In the genomic region with DNA sequence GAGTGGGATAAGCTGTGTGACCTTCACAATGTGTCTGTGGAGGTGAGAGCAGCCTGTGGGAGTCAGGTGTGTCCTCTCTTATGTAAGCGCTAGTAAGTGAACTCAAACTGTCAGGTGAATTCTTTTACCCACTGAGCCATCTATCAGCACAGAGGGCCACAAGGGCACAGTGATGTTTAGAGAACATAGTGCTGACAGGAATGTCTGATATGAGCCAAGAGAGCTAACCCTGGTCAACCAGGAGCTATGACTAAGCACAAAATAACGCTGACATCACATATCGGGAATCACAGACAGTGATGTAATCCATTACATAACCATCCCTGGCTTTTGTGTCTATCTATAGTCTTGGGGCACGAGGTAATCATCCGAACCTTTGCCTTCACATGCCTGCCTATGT, we compare ENCODE assay signal across 23 mouse cellular contexts.
DNase-seq lines count a peak whose midpoint lies in the region; ATAC-seq and TF ChIP-seq lines count a peak whose summit lies in the region.
"Had no signal": no experiment of that assay in that cellular context is flagged by ENCODE, and none has a peak within 500 bp of the region (broad histone marks: within the 10 kb centered on the region; RNA-seq: fewer than 3 reads in every experiment).

No protein-coding gene starts in this region.

- H3K9ac ChIP-seq in liver, postnatal 0 days (replicated peaks) = no peak overlapping the region
- H3K9ac ChIP-seq in liver, embryonic 11.5 days (ENCODE audit: low read depth, low read length) = no peak overlapping the region
- H3K9ac ChIP-seq in heart, embryonic 12.5 days = no peak overlapping the region
- H3K9ac ChIP-seq: embryonic facial prominence, embryonic 12.5 days; forebrain, postnatal 0 days; hindbrain, embryonic 15.5 days; intestine, embryonic 15.5 days; limb, embryonic 15.5 days; midbrain, embryonic 12.5 days had no signal

- intact Hi-C loops in heart, postnatal 10 days (cut with DNase I) = loop anchor here (5.0 kb wide), 2 partner anchors 135 to 670 kb away; a partner anchor contains a TSS
- intact Hi-C loops in left cerebral cortex, postnatal 14 days (cut with DNase I) = no loop called here

- H3K4me1 ChIP-seq in liver, postnatal 0 days (ENCODE audit: insufficient read depth) = no peaks in the 10 kb centered on the region
- H3K4me1 ChIP-seq in liver, embryonic 11.5 days (replicated peaks; ENCODE audit: control insufficient read depth, insufficient read depth, low read length) = no peaks in the 10 kb centered on the region
- H3K4me1 ChIP-seq in heart, embryonic 12.5 days (replicated peaks) = peaks cover 25% of the 10 kb centered on the region
- H3K4me1 ChIP-seq: embryonic facial prominence, embryonic 12.5 days; hindbrain, embryonic 15.5 days; intestine, embryonic 15.5 days; limb, embryonic 15.5 days; midbrain, embryonic 12.5 days had no signal

- in situ Hi-C loops in Patski (cut with MboI; ENCODE audit: low pct_unique_long_range_greater_than_20kb) = no loop called here

- TF ChIP-seq CTCF in liver, postnatal 0 days (IDR thresholded peaks at IDR 0.05; ENCODE audit: low read depth) = no peak
- TF ChIP-seq CTCF in Patski (IDR thresholded peaks at IDR 0.05) = no peak

- no peak overlapping the region for H3K4me3 ChIP-seq in liver, postnatal 0 days (ENCODE audit: low read depth, low read length)
- no peak overlapping the region for H3K4me3 ChIP-seq in liver, embryonic 11.5 days (ENCODE audit: low read depth, low read length)
- H3K4me3 ChIP-seq in heart, embryonic 12.5 days = no peak overlapping the region
- H3K4me3 ChIP-seq: embryonic facial prominence, embryonic 12.5 days; hindbrain, embryonic 15.5 days; intestine, embryonic 15.5 days; layer of hippocampus, adult 2 months; limb, embryonic 15.5 days; midbrain, embryonic 12.5 days had no signal

- 76% methylated on average over 5 of the region's 5 CpGs for WGBS in liver, postnatal 0 days (ENCODE audit: insufficient replicate concordance)
- 77% methylated on average over 5 of the region's 5 CpGs for WGBS in liver, embryonic 11.5 days
- 36% methylated on average over 5 of the region's 5 CpGs for WGBS in heart, embryonic 12.5 days

- peak; percentile 66 for ATAC-seq in liver, postnatal 0 days
- ATAC-seq in liver, embryonic 11.5 days (replicated peaks; ENCODE audit: low FRiP score) = no peak
- peak; percentile 85 for ATAC-seq in Patski
- peak; percentile 72; the same call in 1 of the 2 replicates for ATAC-seq in heart, embryonic 12.5 days (ENCODE audit: insufficient number of reproducible peaks, low FRiP score)
- ATAC-seq: forebrain, postnatal 0 days; intestine, embryonic 15.5 days had no signal

- DNase-seq in liver, postnatal 0 days = no peak
- DNase-seq in liver, embryonic 11.5 days (ENCODE audit: low spot score) = no peak
- DNase-seq in Patski (ENCODE audit: low read depth, low spot score) = peak; percentile 79
- DNase-seq in heart, postnatal 10 days = peak; percentile 65 to 70
- no peak for DNase-seq in right cerebral cortex, postnatal 14 days
- no peak for DNase-seq in left cerebral cortex, postnatal 14 days (ENCODE audit: low spot score in 2 of 2)
- DNase-seq in adrenal gland, adult 8-10 months = no peak
- DNase-seq: cerebellum, adult 11-12 months; cerebellum, postnatal 14 days; forebrain, postnatal 0 days; gastrocnemius, postnatal 14 days; kidney, postnatal 25 days; left cerebral cortex, postnatal 4 days; lung, adult 18-20 months; lung, postnatal 10 days; thymus, adult 2 months had no signal

- TF ChIP-seq EP300 in liver, postnatal 0 days (IDR thresholded peaks at IDR 0.05; ENCODE audit: low read depth) = no peak

- no peak overlapping the region for H3K4me2 ChIP-seq in liver, postnatal 0 days (ENCODE audit: low read depth, low read length)
- H3K4me2 ChIP-seq in liver, embryonic 11.5 days = no peak overlapping the region
- H3K4me2 ChIP-seq in heart, embryonic 12.5 days = no peak overlapping the region
- H3K4me2 ChIP-seq: embryonic facial prominence, embryonic 12.5 days; hindbrain, embryonic 15.5 days; intestine, embryonic 15.5 days; limb, embryonic 15.5 days; midbrain, embryonic 12.5 days had no signal

- no peaks in the 10 kb centered on the region for H3K27me3 ChIP-seq in liver, postnatal 0 days (ENCODE audit: insufficient read depth, low read length)
- no peaks in the 10 kb centered on the region for H3K27me3 ChIP-seq in liver, embryonic 11.5 days (replicated peaks; ENCODE audit: control insufficient read depth, insufficient read depth, low read length)
- no peaks in the 10 kb centered on the region for H3K27me3 ChIP-seq in Patski
- no peaks in the 10 kb centered on the region for H3K27me3 ChIP-seq in heart, embryonic 12.5 days (replicated peaks)
- H3K27me3 ChIP-seq: embryonic facial prominence, embryonic 12.5 days; hindbrain, embryonic 15.5 days; intestine, embryonic 15.5 days; limb, embryonic 15.5 days; midbrain, embryonic 12.5 days had no signal

- no peaks in the 10 kb centered on the region for H3K9me3 ChIP-seq in liver, postnatal 0 days (ENCODE audit: low read length)
- H3K9me3 ChIP-seq in liver, embryonic 11.5 days (ENCODE audit: control insufficient read depth, low read length) = no peaks in the 10 kb centered on the region
- H3K9me3 ChIP-seq in heart, embryonic 12.5 days (replicated peaks) = no peaks in the 10 kb centered on the region
- H3K9me3 ChIP-seq: embryonic facial prominence, embryonic 12.5 days; hindbrain, embryonic 15.5 days; intestine, embryonic 15.5 days; limb, embryonic 15.5 days; midbrain, embryonic 12.5 days had no signal

- POLR2A ChIA-PET in Patski (lab: Charles Lee) = interaction anchor here (0.7 kb wide), 1 partner anchor 106 kb away, joined by 4 read pairs; no protein-coding TSS in a partner anchor

- CTCF ChIA-PET in Patski (lab: Charles Lee) = no interaction called here

- no peak overlapping the region for H3K27ac ChIP-seq in liver, postnatal 0 days (ENCODE audit: low read depth)
- no peak overlapping the region for H3K27ac ChIP-seq in liver, embryonic 11.5 days (ENCODE audit: low read depth, low read length)
- no peak overlapping the region for H3K27ac ChIP-seq in heart, embryonic 12.5 days (ENCODE audit: poor library complexity, severe bottlenecking)
- H3K27ac ChIP-seq: embryonic facial prominence, embryonic 12.5 days; hindbrain, embryonic 15.5 days; intestine, embryonic 15.5 days; layer of hippocampus, adult 2 months; limb, embryonic 15.5 days; midbrain, embryonic 12.5 days had no signal

- no peaks in the 10 kb centered on the region for H3K36me3 ChIP-seq in liver, postnatal 0 days (replicated peaks; ENCODE audit: insufficient read depth, low read length)
- no peaks in the 10 kb centered on the region for H3K36me3 ChIP-seq in liver, embryonic 11.5 days (ENCODE audit: control insufficient read depth, insufficient read depth, low read length)
- H3K36me3 ChIP-seq in heart, embryonic 12.5 days = no peaks in the 10 kb centered on the region
- H3K36me3 ChIP-seq: embryonic facial prominence, embryonic 12.5 days; hindbrain, embryonic 15.5 days; intestine, embryonic 15.5 days; limb, embryonic 15.5 days; midbrain, embryonic 12.5 days had no signal

Comparison
In these comparisons a context has a peak if more than half of its experiments do, and no peak if none do; other contexts are left out.
1. DNase-seq: peak in Patski (single experiment) and heart, postnatal 10 days (2 of 2); none in liver, postnatal 0 days (single experiment), liver, embryonic 11.5 days (single experiment), right cerebral cortex, postnatal 14 days (single experiment), left cerebral cortex, postnatal 14 days (0 of 2) and adrenal gland, adult 8-10 months (single experiment).